Mouse (Mus musculus) intestine, postnatal 0 days (tissue): Measurements from ENCODE around the gene Ppm1h. TPM values are rescaled to one million over a fixed set of nuclear protein-coding genes. Genes with fewer than 3 reads are reported as not detected.

ENCODE experiments used
- ATAC-seq: fragments of 200-750 bp; cut with Nextera tagmentation; 2 replicates; pipeline ENCODE4 v1.8.0; 2017; ENCODE audit warnings: mild to moderate bottlenecking, moderate TSS enrichment, moderate library complexity
- H3K27ac ChIP-seq: fragments of 300-500 bp; sonication (generic); 2 replicates; pipeline ENCODE4 v1.5.1; 2014; ENCODE audit warnings: mild to moderate bottlenecking, low read depth, low read length, moderate library complexity
- H3K27me3 ChIP-seq: fragments of 300-500 bp; sonication (generic); replicated peaks from 2 replicates; pipeline ENCODE4 v1.6.1; 2014; ENCODE audit warnings: low read length, mixed read lengths; ENCODE audit not compliant: control insufficient read depth, insufficient read depth
- H3K36me3 ChIP-seq: fragments of 300-500 bp; sonication (generic); 2 replicates; pipeline ENCODE4 v1.6.1; 2014; ENCODE audit warnings: mild to moderate bottlenecking, moderate library complexity; ENCODE audit not compliant: control insufficient read depth, insufficient read depth
- H3K4me1 ChIP-seq: fragments of 300-500 bp; sonication (generic); replicated peaks from 2 replicates; pipeline ENCODE4 v1.6.1; 2014; ENCODE audit warnings: antibody characterized with exemption, low read length, mixed read lengths; ENCODE audit not compliant: control insufficient read depth, insufficient read depth
- H3K4me2 ChIP-seq: fragments of 300-500 bp; sonication (generic); replicated peaks from 2 replicates; pipeline ENCODE4 v1.6.1; 2014; ENCODE audit warnings: low read depth, mild to moderate bottlenecking, moderate library complexity
- H3K4me3 ChIP-seq: fragments of 300-500 bp; sonication (generic); 2 replicates; pipeline ENCODE4 v1.5.1; 2014; ENCODE audit warnings: low read depth, low read length
- H3K9ac ChIP-seq: fragments of 300-500 bp; sonication (generic); 2 replicates; pipeline ENCODE4 v1.6.1; 2014; ENCODE audit warnings: mild to moderate bottlenecking, low read depth, low read length
- H3K9me3 ChIP-seq: fragments of 300-500 bp; sonication (generic); 2 replicates; pipeline ENCODE4 v1.6.1; 2016; ENCODE audit warnings: mixed run types; ENCODE audit not compliant: control insufficient read depth
- CTCF ChIP-seq: sonication (generic); IDR thresholded peaks from 2 replicates; pipeline ENCODE4 v1.5.1; 2016; ENCODE audit warnings: low read depth, mild to moderate bottlenecking, control low read depth, antibody characterized with exemption, moderate library complexity
- whole genome bisulfite sequencing: fragments of 180-500 bp; shearing (Covaris S2); extraction: QIAGEN DNeasy Blood & Tissue Kit; methylation state at CpG from one replicate; pipeline ENCODE4 v1.1.7; 2014; 5-methylcytosine and 5-hydroxymethylcytosine counted together
- polyA plus RNA-seq: library from polyadenylated mRNA; unstranded; fragments of >200 nt; fragmentation: Nextera tagmentation; extraction: Ambion mirVana; gene quantifications from 2 replicates; pipeline ENCODE4 v1.2.1, GENCODE M21; 2015

Gene Ppm1h
- polyA plus RNA-seq, 1 experiment from 2014 or later, result 17.9 TPM

DNA sequence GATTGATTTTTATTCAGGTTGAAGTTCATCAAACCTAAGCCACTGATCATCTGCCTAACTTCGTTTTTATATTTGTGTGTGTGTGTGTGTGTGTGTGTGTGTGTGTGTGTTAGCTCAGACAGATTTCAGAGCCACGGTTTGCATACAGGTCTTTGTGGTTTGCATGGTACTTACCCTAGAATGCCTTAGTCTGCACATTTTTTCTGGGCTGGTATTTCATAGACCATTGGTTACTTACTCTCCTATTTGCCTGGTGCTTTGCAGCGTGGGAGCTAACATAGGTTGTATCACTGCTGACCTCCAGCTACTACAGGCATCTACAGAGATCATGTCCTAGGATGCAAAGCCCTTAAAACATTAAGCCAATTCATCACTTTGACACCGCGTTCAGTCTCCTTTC is 33.7 kb downstream of the Ppm1h start:
- H3K4me2 ChIP-seq, result no peak overlapping the region
- ATAC-seq, result no peak
- H3K9me3 ChIP-seq, result no peaks in the 10 kb centered on the region
- no peaks in the 10 kb centered on the region for H3K36me3 ChIP-seq
- no peak overlapping the region for H3K4me3 ChIP-seq
- no peaks in the 10 kb centered on the region for H3K27me3 ChIP-seq
- 62% methylated on average over 5 of the region's 5 CpGs for WGBS
- no peak overlapping the region for H3K9ac ChIP-seq
- H3K27ac ChIP-seq, result no peak overlapping the region
- no peaks in the 10 kb centered on the region for H3K4me1 ChIP-seq
- no peak for TF ChIP-seq CTCF

DNA sequence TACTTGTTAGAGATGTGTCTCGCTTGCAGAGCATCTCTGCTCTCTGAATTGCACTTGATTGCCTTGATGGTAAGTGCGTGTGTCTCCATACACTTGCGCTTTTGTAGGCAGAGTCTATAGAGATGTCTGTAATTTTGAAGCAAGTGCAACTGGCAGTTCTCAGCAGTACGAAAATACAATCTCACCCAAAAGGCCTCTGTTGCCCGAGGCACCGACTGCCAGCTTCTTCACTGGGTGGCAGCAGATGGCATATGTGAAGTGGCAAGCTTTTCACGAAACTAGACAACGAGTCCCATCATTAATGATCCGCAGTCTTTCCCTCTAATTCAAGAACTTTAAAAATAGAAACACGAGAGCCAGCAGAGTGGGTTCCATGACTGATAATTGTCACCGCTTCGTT is 37.3 kb downstream of the Ppm1h start:
- WGBS, result 92% methylated on average over 12 of the region's 12 CpGs
- Histone ChIP-seq H3K9ac (no peak overlapping the region), H3K4me2 (no peak overlapping the region), H3K27me3 (no peaks in the 10 kb centered on the region), H3K9me3 (no peaks in the 10 kb centered on the region), H3K27ac (no peak overlapping the region), H3K4me3 (no peak overlapping the region), H3K36me3 (no peaks in the 10 kb centered on the region), H3K4me1 (no peaks in the 10 kb centered on the region)
- no peak for ATAC-seq
- no peak for TF ChIP-seq CTCF

DNA sequence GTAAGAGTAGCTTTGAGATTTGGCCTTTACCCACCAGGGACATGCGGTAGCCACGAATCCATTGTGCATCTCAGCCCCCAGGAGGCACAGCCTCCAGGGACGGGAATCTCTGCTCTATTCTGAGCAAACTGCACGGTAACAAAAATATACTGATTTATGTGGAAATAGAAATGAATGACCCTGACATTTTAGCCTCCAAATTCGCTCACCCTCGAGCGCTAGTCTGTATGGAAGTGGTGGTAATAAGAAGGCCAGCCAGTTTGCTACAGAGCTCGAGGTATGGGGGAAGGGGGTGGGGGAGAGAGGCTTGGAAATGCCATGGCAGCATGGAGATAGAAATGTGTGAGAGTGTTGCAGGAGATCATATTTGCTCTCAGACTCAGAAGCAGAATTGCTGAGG is 37.7 kb downstream of the Ppm1h start:
- TF ChIP-seq CTCF, result no peak
- Histone ChIP-seq H3K4me1 (no peaks in the 10 kb centered on the region), H3K36me3 (no peaks in the 10 kb centered on the region), H3K27me3 (no peaks in the 10 kb centered on the region), H3K9me3 (no peaks in the 10 kb centered on the region), H3K27ac (no peak overlapping the region), H3K9ac (no peak overlapping the region), H3K4me3 (no peak overlapping the region), H3K4me2 (no peak overlapping the region)
- WGBS, result 72% methylated on average over 8 of the region's 8 CpGs
- ATAC-seq, result no peak

DNA sequence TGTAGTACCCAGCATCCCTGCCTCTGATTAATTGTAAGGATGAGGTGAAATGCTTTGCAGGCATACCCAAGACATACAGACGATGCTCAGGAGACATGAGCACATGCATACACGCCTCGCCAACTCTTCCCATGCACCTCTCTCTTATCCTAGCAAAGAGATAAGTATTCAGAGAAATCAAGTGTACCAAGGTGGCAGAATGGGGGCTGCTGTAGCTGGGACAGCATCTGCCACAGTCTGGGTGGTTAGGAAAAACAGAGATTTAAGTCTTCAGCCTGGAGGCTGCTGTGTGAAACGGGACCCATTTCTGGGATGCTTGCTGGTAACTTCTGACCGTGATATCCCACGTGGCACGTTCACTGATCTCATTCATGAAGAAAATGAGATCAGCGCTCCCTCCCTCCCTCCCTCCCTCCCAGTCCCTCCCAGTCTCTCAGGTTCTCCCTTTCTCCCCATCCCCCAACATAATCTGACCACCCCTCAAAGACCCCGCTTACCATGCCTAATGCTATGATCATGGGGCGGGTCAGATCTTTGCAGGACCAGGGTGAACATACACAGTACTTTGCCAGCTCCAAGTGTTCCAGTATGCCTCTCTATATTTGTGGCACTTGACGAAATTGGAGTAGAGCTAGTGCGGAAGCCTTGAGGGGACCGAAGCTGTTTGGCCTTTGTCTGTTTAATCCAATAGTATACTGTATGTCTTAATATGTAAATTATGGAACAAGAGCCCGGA is 38.3 kb downstream of the Ppm1h start:
- Histone ChIP-seq H3K4me3 (no peak overlapping the region), H3K9me3 (no peaks in the 10 kb centered on the region), H3K27ac (no peak overlapping the region), H3K4me2 (no peak overlapping the region), H3K36me3 (no peaks in the 10 kb centered on the region), H3K27me3 (no peaks in the 10 kb centered on the region), H3K4me1 (no peaks in the 10 kb centered on the region), H3K9ac (no peak overlapping the region)
- TF ChIP-seq CTCF, result no peak
- WGBS, result 85% methylated on average over 14 of the region's 14 CpGs
- ATAC-seq, result no peak

DNA sequence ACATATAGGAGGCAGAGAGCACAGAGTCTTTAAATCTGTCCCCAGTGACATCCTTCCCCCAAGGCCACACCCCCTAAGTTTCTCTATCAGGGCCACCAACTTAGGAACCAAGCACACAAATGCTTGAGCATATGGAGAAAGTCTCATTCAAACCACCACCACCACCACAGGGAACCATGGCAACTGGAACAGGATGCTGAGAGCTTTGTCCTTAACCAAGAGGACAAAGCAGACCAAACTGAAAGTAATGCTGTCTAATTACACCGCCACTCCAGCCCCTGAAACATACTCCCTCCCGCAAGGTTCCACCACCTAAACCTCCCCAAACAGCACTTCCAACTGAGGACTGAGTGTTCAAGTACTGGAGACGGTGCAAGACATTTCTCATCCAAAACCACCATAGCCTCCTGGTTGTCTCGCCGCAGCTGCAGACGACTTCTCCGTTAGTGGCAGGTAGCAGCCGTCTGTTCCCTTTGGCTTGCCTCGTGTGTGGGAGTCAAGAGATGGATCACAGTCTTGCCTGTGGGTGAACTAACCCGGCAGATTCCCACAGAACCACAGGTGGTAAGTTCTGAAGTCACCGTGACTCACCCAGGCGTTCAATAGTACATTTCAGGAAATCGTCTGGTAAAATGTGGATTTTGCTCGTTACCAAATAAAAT is 39.3 kb downstream of the Ppm1h start:
- WGBS, result 84% methylated on average over 14 of the region's 14 CpGs
- Histone ChIP-seq H3K27ac (no peak overlapping the region), H3K36me3 (no peaks in the 10 kb centered on the region), H3K4me2 (no peak overlapping the region), H3K9me3 (no peaks in the 10 kb centered on the region), H3K4me3 (no peak overlapping the region), H3K4me1 (no peaks in the 10 kb centered on the region), H3K9ac (no peak overlapping the region), H3K27me3 (no peaks in the 10 kb centered on the region)
- TF ChIP-seq CTCF, result no peak
- no peak for ATAC-seq

DNA sequence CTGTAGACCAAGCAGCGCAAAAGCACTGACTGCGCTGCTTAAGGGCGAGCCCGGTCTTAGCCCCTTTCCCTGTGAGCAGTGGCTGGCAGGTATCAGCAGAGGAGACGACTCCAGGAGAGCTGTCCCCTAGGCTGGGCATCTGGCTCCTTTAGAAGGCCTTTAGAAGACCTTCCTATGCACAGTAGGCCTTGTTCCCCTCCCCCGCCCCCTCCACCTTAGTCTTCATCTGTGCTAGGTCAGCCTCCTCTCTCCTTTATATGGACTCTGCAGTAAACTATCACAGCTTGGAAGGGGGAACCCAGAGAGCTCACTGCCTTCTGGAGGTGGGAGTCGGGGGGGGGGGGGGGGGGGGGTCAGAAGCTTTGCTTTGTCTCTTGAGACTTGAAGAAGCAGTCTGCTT is 40.4 kb downstream of the Ppm1h start:
- no peak overlapping the region for H3K4me3 ChIP-seq
- H3K4me1 ChIP-seq, result no peaks in the 10 kb centered on the region
- no peak for ATAC-seq
- 82% methylated on average over 7 of the region's 7 CpGs for WGBS
- no peak for TF ChIP-seq CTCF
- H3K9ac ChIP-seq, result no peak overlapping the region
- H3K36me3 ChIP-seq, result no peaks in the 10 kb centered on the region
- no peak overlapping the region for H3K27ac ChIP-seq
- H3K4me2 ChIP-seq, result no peak overlapping the region
- H3K9me3 ChIP-seq, result no peaks in the 10 kb centered on the region
- no peaks in the 10 kb centered on the region for H3K27me3 ChIP-seq
